Mouse (Mus musculus) cortical plate, adult 2 months (tissue): ENCODE measurements at regions not wholly inside any gene's neighbourhood (a gene's known extent, or its start where the extent isn't known, plus 50 kb on each side); places are given as distances from the start of the nearest gene placed in this dataset.

Experiments
- CTCF ChIP-seq: fragments of 200-500 bp; IDR thresholded peaks from 2 replicates; pipeline ENCODE4 v1.5.1; 2011; ENCODE audit warnings: mild to moderate bottlenecking, control low read depth, low read length; ENCODE audit not compliant: insufficient read depth; ENCODE audit errors: extremely low read depth
- POLR2A ChIP-seq: fragments of 200-500 bp; IDR thresholded peaks from 2 replicates; pipeline ENCODE4 v1.6.1; 2011; ENCODE audit warnings: mild to moderate bottlenecking, low read length, control low read depth; ENCODE audit not compliant: insufficient read depth; ENCODE audit errors: extremely low read depth

GRCm38 (mm10) chr13:72448458-72449058, 180.1 kb upstream of the Irx2 start:
- TF ChIP-seq CTCF (no peak), POLR2A (no peak)
